Mouse (Mus musculus) megakaryocyte, adult 5-6 weeks (primary cell): ENCODE measurements around the gene Ndufv1. TPM values are rescaled to one million over a fixed set of nuclear protein-coding genes. Genes with fewer than 3 reads are reported as not detected.
"Not testable (repeated sequence)": the region's sequence is repeated elsewhere in the genome, so short reads cannot be mapped to it uniquely, and the experiment has no call there.

Experiments used
- ATAC-seq: 2 replicates; pipeline ENCODE4 v1.8.0; 2016; ENCODE audit warnings: mild to moderate bottlenecking, inconsistent platforms; ENCODE audit not compliant: poor library complexity, severe bottlenecking
- total RNA-seq, 2 experiments: library from RNA; stranded (forward) in 1 of 2; stranded (reverse) in 1 of 2; fragments of 153-499, 151-499 nt in 1 of 2; fragments of 221-1000, 200-1000 nt in 1 of 2; gene quantifications; 2 replicates each; pipeline versions ENCODE4 v1.2.3 to v1.2.4; 2015 to 2017

Gene Ndufv1
- total RNA-seq (2015) (82.1 and 103 TPM in 2 replicates), total RNA-seq (2017) (151 and 169 TPM in 2 replicates)

DNA sequence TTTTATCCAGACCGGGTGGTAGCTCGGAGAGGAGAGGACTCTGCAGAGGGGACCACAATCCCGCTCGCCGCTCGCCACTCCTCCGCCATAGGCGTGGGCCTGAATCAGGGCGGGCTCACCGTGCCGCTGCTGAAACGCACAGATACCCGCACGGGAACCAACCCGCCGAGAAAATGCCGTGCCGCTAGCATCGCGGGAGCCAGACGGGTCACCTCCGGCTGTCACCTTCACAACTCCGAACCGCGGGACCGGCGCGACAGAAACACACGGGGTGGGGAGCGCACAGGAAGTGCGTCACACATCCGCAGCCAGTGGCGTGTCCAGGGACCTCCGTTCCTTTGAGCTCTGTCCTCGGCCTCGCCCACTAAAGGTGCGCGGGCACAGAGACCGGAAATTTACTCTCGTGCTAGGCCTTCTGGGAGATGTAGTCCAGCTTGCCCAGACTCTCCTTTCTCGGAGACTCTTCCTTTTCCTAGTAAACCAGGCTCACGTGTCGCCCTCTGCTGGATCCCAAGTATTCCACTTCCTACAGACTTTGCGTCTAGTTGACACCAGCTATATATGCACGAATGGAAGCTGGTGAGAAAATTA lies at the start of gene Ndufv1:
TSS of gene Ndufv1 (minus strand) at position 375 of the 591 bp plus-strand sequence.
- peak; percentile 99 for ATAC-seq

DNA sequence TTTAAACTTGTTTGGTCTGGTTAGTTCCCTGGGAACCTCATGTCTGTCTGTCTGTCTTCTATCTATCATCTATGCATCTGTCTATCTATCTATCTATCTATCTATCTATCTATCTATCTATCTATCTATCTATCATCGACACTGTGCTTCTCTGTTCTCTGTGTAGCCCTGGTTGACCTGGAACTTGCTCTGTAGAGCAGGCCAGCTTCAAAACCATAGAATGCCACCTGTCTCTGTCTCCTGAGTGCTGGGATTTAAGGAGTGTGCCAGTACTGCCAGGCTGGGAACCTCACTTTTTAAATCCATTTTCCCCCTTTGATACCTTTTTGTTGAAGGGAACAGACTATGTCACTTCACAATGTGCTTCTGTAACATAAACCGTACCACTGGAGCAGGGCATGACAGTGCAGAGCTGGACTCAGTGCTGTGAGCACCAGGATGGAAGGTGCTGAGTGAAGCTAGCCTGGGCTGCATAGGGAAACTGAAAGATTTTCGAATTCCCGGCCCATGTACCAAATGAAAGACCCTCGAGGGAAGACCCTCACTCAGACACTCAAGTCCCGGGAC lies 48.4 kb upstream of the Ndufv1 start:
- ATAC-seq: peak; percentile 47; the same call in 1 of the 2 replicates

DNA sequence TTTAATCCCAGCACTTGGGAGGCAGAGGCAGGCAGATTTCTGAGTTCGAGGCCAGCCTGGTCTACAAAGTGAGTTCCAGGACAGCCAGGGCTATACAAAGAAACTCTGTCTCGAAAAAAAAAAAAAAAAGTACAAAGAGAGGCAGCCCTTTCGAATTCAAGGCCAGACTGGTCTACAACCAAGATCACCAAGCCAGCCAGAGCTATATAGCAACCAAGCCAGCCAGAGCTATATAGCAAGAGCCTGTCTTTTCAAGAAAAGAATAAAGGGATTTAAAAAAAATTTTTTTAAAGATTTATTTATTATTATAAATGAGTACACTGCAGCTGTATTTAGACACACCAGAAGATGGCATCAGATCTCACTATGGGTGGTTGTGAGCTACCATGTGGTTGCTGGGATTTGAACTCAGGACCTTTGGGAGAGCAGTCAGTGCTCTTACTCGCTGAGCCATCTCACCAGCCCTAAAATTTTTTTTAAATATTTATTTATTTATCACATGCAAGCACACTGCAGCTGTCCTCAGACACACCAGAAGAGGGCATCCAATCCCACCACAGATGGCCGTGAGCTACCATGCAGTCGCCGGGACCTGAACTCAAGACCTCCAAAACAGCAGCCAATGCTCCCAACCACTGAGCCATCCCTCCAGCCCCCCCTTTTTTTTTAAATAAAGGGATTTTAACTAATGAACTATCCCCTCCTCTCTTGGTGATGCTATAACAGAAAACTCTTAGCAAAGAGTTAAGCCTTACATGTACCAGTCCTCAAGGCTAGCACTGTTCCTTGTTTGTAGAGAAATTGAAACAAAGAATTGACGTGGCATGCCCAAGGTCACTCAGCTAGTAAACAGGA lies 47.7 kb upstream of the Ndufv1 start:
- ATAC-seq: not testable (repeated sequence)

DNA sequence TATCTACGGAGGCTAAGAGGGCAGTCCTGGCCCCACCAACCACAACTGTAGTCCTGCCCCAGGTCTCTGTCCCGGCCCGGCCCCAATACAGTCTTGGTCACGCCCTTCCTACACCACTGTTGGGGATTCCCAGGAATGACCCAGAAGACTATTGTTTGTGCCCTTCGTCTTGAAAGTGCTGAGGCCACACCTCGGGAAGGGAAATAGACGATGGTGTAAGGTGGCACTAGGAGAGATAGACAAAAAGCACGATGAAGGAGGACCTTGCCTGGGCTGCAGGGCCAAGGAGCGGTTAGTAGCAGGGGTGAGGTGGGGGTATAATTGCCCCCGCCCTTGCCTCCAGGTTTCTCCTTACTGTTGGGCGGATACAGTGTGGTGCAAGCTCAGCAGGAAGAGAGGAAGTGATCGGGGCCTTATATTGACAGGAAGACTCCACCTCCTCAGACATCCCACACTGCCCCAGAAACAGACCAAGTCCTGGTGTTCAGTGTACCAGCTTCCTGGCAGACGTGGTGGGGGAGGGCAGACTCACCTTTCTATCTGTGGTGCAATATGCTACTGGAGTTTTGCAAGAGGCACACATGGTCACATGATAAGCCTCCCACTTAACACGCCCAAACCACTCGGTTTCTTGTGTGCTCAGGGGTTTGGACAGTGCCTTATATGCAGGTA lies 46.6 kb upstream of the Ndufv1 start, which contains the start of gene Gstp3:
TSS of gene Gstp3 (minus strand) at position 501 of the 672 bp plus-strand sequence.
- peak; percentile 72 for ATAC-seq

DNA sequence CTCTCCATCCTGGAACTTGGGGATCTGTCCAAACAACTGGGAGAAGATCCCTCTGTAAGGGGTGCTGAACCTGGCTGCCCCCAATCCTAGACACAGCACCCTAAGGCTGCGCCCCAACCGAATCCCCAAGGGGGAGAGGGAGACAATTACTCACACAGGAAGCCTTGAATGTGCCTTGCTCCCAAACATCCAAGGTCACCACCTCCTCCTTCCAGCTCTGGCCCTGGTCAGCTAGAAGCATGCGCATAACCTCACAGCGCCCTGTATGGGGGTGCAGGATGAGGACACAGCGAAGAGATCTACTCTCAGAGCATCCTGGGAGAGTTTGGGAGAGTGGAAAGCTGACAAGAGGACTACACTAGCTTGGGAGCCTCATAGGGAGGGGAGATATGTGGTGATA lies 46.0 kb upstream of the Ndufv1 start:
- ATAC-seq: no peak

DNA sequence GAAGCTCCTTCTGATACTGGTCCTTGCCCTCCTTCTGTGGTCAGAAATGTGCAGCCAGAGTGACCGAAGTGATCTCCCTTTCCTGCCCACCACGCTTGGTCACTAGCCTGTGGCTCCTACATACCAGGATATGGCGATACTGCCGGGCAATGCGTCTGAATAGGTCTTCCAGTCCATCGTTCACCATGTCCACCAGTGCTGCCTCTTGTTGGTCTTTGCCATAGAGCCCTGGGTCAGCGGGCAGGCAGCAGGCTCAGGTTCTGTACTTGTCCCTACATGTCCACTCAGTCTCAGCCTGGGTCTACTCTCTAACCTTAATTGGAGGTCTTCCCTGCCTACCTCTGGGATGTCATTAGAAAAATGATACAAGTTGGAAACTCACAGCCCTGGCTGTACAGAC lies 45.4 kb upstream of the Ndufv1 start:
- ATAC-seq: no peak

DNA sequence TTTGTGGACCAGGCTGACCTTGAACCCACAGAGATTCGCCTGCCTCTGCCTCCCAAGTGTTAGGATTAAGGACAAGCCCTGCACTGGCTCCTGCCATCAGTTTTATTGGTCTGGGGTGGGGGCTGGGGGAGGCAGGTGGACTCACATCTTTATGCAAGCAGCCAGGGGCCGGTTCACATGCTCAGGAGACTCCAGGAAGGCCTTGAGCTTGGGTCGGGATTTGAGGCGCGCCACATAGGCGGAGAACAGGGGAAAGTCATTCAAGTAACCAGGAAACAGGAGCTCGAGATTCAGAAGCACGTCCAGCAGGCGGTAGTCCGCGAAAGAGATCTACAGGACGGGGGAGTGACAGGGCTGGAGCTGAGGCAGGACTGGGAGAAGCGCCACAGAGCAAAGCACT lies 44.8 kb upstream of the Ndufv1 start:
- ATAC-seq: no peak

DNA sequence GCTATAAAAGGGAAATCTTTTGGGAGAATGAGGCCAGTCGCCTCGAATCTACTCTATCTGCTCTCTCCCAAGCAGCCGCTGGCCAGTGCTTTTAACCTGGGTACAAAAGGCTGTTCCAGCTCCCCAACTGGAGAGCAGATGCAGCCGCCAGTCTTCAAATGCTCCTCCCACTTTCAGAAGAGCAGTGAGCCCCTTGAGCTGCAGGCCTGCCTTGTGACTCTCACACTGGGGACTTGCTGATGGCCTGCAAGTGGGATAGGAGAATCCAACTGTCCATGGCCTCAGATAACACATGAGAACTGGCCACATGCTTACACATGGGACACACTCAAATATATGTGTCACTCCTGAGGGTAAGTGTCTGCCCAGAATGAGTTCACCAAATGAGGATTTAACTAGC lies 44.1 kb upstream of the Ndufv1 start:
- ATAC-seq: no peak

DNA sequence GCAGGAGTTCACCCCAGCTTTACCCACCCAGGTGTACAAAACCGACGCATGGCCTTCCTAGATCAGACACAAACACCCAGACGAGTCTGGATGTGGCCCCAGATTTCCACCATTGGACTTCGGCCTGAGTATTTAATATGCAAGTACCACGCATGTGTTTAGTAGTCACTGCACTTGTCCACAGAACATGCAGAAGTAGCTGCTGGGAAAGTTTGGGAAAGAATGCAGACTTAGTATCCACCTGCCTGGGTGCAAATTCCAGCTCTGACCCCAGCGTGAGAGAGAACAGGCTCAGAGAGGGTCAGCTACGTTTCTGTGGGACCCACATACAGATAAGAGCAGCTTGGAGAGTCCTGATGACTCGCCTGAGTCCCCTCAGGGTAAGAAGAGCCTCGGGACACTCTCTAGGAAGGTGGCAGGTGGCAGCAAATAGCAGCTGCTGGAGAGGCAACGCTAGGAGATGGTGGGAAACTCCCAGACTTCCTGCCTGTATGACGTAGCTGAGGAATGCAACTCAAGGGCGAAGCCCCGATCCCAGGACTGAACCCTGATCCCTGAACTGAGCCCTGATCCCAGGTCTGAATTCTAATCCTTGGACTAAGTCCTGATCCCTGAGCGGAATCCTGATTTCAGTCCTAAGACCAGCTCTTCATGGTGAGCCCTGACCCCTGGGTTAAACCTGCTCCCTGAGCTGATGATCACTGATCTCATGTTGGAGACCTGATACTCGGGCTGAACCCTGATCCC lies 43.5 kb upstream of the Ndufv1 start:
- ATAC-seq: no peak

DNA sequence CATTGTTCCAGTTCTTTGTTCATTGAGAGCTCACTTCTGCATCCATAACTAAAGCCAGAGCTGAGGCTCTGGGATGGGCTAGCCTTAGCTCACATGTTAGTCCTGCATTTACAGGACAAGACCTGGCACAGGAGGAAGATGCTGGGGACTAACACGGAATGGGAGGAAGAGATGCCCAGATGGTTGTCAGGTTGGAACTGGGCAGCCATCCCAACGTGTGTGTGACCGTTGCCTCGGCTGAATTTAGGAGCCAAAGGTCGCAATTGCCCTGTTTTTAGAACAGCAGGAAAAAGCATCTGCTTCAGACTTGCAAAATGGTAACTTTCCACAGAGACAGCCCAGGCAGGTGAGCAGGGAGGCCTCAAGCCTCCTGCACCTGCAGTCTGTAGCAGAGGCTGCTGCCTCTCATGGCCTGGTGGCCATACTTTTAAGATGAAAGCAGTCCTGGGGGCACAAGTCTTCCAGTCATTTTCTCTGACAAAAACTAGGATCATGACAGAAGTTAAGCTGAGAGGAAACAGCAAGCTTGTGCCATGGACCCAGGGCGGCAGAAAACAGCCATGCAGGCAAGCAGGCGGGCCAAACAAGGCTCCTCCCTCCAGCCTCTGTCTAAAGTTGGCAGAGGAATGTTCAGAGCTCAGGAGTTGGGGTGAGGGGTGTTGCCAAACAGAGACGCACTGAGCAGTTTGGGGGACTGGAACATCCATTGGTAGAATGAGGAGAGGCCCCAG lies 42.8 kb upstream of the Ndufv1 start:
- no peak for ATAC-seq

DNA sequence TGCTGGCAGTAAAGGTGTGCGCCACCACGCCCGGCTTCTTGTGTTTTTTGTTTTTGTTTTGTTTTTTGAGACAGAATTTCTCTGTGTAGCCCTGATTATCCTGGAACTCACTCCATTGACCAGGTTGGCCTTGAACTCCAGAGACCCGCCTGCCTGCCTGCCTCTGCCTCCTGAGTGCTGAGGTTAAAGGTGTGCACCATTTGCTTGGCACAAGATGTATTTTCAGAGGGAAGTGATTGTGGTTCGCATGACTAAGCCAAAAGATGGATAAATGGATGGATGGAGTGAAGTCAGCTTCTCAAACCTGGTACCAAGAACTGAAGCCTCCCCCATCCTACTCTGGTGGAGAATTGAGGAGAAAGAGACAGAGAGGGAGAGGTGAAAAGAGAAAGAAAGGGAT lies 42.0 kb upstream of the Ndufv1 start:
- no peak for ATAC-seq

DNA sequence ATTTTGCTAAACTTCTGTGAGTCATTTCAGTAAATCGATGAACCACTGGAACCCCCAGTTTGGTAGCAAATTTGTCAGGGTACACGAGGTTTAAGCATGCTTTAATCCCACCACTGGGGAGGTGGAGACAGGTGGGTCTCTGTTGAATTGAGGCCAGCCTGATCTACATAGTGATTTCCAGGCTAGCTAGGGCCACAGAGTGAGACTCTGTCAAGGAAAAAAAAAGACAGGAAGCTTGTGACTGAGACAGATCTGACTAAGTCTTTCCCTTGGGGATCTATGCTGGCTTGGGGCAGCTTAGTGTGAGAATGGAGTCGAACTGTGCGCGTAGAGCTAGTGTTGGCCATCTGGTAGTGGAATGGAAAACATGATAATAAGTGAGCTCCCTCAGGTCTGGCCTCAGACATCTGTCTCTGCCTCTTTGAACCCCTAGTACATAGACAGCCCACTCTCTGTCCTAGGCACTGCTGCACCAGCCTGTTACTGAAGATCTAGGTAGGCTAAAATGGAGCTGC lies 40.0 kb upstream of the Ndufv1 start:
- ATAC-seq: no peak

DNA sequence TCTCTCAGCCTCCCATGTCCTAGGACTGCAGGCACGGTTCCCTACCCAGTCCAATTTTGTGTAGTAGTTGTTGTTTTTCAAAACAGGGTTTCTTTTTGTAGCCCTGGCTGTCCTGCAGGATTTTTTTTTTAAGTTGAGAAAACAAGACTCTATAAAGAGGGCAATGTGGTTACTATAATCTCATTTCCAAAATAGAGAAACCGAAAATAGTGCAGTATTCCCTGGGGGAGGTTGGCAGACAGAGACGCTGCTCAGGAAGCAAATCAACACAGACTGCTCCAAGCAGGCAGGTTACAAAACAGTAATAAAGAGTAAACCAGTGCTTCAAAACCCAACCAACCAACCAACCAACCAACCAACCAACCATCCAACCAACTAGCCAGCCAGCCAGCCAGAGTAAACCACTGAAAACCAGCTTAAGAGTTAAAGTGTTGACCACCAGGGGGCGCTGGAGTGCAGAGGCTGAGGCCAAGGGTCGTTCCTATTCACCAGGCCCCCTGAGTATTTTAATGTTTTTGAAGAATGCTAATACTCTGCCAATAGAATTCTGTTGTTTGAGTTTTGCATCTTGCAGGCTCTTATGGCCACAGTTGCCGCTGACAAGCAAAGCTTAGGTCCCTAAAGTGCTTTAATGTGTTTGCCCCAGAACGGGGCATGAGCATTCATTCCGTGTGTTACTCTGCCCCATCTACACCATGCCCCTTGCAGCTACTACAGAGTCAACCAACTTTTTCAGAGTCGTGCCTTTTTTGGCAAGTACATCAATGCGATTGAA lies 39.3 kb upstream of the Ndufv1 start:
- ATAC-seq: peak; percentile 38; the same call in 1 of the 2 replicates

DNA sequence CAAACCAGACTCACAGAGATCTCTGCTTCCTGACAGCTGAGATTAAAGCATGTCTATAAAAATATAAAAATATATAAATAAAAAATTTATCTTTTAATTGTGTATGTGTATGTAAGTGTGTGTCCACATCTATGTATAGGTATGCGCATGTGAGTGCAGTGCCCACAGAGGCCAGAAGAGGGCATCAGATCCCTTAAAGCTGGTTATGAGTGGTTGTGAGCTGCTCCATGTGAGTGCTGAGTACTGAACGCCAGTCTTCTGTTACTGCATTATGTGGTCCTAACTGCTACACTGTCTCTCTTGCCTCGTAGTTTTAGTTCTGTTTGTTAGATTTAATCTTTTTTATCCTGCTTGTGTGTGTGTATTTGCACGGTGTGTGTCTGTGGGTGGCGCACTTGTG lies 38.4 kb upstream of the Ndufv1 start:
- ATAC-seq: no peak

DNA sequence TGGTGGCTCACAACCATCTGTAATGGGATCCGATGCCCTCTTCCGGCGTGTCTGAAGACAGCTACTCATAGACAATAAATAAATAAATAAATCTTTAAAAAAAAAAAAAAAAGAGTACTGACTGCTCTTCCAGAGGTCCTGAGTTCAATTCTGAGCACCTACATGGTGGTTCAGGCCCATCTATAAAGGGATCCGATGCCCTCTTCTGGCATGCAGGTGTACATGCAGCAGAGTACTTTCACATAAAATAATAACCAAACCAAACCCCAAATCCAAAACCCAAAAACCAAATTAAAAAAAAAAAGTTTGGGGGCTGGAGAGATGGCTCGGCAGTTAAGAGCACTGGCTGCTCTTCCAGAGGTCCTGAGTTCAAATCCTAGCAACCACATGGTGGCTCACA lies 36.5 kb upstream of the Ndufv1 start:
- ATAC-seq: not testable (repeated sequence)

DNA sequence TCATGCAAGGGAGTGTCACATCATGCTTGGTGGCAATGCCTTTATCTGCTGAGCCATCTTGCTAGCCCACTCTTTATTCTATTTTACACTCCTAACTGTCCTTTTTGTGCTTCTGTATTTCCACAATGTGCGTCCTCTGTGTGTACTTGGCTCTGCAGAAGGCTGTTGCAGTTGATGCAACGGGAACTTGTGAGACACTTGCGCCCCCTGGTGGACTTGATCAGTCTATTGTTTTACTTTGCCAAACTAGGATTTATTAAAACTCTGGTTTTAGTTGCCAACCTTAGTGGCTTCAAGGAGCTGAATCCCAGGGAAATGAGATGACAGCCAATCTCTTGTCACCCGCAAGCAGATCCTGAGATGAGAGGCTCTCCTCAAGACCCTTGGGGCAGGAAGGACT lies 35.3 kb upstream of the Ndufv1 start:
- ATAC-seq: peak; percentile 75

DNA sequence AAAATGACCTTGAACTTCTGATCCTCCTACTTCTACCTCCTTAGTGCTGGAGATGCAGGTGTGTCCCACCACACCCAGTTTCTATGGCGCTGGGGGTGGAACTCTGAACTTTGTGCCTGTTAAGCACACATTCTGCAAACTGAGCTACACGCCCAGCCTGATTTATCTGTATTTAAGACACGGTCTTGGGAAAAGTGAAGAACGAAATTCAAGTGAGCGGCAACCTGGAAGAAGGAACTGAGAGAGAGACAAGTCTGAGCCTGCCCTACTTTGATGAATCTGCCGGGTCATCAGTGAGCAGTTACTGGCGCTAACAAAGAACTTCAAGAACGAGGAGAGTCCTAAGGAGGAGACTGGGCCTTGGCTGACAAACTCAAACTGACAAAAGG lies 34.3 kb upstream of the Ndufv1 start:
- no peak for ATAC-seq

DNA sequence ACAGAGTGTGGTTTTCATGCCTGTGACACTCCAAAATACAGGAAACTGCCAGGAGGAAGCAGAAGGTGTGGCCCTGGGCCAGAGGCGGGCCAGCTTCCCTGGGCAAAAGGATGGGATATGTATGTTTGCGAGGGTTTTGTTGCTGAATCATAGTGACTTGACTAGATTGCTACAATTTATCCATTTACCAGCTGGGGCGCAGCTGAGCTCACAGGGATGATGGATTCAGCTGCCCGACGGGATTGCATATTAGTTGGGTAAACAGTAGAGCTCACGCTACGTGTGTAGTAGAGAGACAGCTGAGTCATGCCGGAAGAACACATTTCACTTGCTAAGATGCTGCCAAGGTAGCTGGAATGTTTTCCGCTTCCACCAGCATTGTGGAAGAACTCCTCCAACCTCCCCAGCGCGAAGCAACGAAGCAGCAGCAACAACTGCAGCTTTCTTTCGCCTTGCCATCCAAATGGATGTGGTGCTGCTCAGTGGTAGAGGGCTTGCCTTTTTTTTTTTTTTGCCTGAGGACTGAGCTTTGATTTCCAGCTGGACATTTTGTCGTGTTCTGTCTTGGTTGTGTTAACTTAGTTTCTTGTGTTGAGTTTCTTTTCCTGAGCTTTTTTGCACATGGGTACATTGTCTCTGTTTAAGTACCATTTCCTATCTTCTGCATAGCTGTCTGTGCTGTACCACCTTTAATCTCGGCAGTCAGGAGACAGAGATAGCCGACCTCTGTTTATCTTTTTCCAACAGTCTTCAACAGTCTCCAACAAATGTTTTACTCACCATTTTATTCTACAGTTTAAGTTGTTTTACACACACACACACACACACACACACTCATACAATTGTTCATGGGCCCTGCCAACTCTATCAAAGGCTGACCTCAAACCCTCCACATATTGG lies 33.6 kb upstream of the Ndufv1 start, which contains the start of gene Gstp2:
TSS of gene Gstp2 (minus strand) at position 58 of the 900 bp plus-strand sequence.
- ATAC-seq: peak; percentile 48
